Mouse (Mus musculus) hindbrain, embryonic 16.5 days (tissue): ENCODE data around the gene Arvcf. TPM values are rescaled to one million over a fixed set of nuclear protein-coding genes. Genes with fewer than 3 reads are reported as not detected.
A peak's percentile ranks its signal among the peaks of the same experiment; 100 is the strongest.

Experiments used
- ATAC-seq: fragments of 200-750 bp; cut with Nextera tagmentation; 2 replicates; pipeline ENCODE4 v1.8.0; 2017; ENCODE audit warnings: moderate TSS enrichment, moderate library complexity
- H3K27ac ChIP-seq: fragments of 300-500 bp; sonication (generic); 2 replicates; pipeline ENCODE4 v1.5.1; 2014; ENCODE audit warnings: low read depth, mild to moderate bottlenecking, control low read depth, low read length, moderate library complexity
- H3K27me3 ChIP-seq: fragments of 300-500 bp; sonication (generic); replicated peaks from 2 replicates; pipeline ENCODE4 v1.6.1; 2014; ENCODE audit warnings: low read length; ENCODE audit not compliant: control insufficient read depth, insufficient read depth
- H3K36me3 ChIP-seq: fragments of 300-500 bp; sonication (generic); 2 replicates; pipeline ENCODE4 v1.6.1; 2014; ENCODE audit warnings: mild to moderate bottlenecking, low read length, moderate library complexity, mixed read lengths; ENCODE audit not compliant: control insufficient read depth, insufficient read depth
- H3K4me1 ChIP-seq: fragments of 300-500 bp; sonication (generic); 2 replicates; pipeline ENCODE4 v1.6.1; 2014; ENCODE audit warnings: low read depth, low read length; ENCODE audit not compliant: control insufficient read depth, insufficient read depth
- H3K4me2 ChIP-seq: fragments of 300-500 bp; sonication (generic); 2 replicates; pipeline ENCODE4 v1.6.1; 2014; ENCODE audit warnings: mild to moderate bottlenecking, low read length, control low read depth, moderate library complexity
- H3K4me3 ChIP-seq: fragments of 300-500 bp; sonication (generic); 2 replicates; pipeline ENCODE4 v1.5.1; 2014; ENCODE audit warnings: mild to moderate bottlenecking, low read length, control low read depth, moderate library complexity
- H3K9ac ChIP-seq: fragments of 300-500 bp; sonication (generic); 2 replicates; pipeline ENCODE4 v1.6.1; 2014; ENCODE audit warnings: low read depth, mild to moderate bottlenecking, control low read depth, low read length, moderate library complexity
- H3K9me3 ChIP-seq: fragments of 300-500 bp; sonication (generic); 2 replicates; pipeline ENCODE4 v1.6.1; 2014; ENCODE audit warnings: mild to moderate bottlenecking, low read length, moderate library complexity; ENCODE audit not compliant: control insufficient read depth
- WGBS: fragments of 180-500 bp; shearing (Covaris S2); extraction: QIAGEN DNeasy Blood & Tissue Kit; methylation state at CpG from one replicate; pipeline ENCODE4 v1.1.7; 2014; 5-methylcytosine and 5-hydroxymethylcytosine counted together
- polyA plus RNA-seq: library from polyadenylated mRNA; unstranded; fragments of >200 nt; fragmentation: Nextera tagmentation; extraction: Ambion mirVana; gene quantifications from 2 replicates; pipeline ENCODE4 v1.2.1, GENCODE M21; 2015

Arvcf gene
- polyA plus RNA-seq, 1 experiment from 2014 or later: 68.3 TPM

DNA sequence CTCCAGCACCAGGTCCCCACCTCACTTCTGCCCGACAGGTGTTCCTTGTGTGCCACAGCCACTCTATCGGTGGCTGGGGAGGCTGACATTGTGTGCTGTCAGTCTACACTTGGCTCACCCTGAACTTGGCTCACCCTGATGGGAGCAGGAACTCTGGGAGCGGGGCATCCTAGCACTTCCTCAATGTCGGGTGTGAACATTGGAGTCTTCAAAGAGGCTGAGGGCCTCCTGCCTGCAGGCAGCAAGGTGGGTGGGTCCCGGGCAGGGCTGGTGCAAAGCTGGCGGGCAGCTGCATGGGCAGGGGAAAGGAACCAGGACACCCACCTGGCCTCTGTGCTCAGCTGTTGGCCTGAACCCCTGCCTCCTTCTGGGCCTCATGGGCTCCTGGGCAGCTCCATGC lies 88.1 kb downstream of the Arvcf start:
- H3K4me1 ChIP-seq: no peaks in the 10 kb centered on the region
- no peak overlapping the region for H3K4me3 ChIP-seq
- H3K27me3 ChIP-seq: no peaks in the 10 kb centered on the region
- no peak overlapping the region for H3K9ac ChIP-seq
- ATAC-seq: no peak
- 91% methylated on average over 6 of the region's 6 CpGs for WGBS
- H3K4me2 ChIP-seq: no peak overlapping the region
- no peaks in the 10 kb centered on the region for H3K9me3 ChIP-seq
- peaks cover 7% of the 10 kb centered on the region for H3K36me3 ChIP-seq
- H3K27ac ChIP-seq: no peak overlapping the region

DNA sequence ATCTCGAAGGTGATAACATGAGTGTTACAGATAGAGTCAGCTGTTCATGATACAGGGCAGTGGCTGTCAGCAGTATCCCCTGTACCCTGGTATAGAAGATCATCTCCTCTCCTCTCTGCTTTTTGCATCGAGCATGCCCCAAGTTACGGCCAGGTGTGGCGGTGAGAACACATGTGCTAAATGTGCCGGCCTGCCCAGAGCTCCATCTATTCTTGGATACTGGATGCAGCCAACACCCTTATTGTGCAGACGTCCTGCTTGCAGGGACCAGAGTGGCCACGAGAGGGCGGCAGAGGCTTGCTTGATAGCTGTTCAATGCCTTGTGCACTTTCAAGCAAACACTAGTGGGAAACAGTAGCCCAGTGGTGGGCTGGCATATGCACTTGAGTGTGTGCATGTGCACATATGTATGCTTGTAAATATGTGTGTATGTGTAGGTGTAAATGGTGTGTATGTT lies 95.4 kb downstream of the Arvcf start:
- H3K9ac ChIP-seq: 0 out of 2 replicates have a peak overlapping the region, but pooled peaks have one; percentile 44
- H3K4me1 ChIP-seq: no peaks in the 10 kb centered on the region
- no peaks in the 10 kb centered on the region for H3K9me3 ChIP-seq
- H3K27ac ChIP-seq: no peak overlapping the region
- peak; percentile 96 for ATAC-seq
- H3K4me2 ChIP-seq: no peak overlapping the region
- H3K27me3 ChIP-seq: no peaks in the 10 kb centered on the region
- no peak overlapping the region for H3K4me3 ChIP-seq
- WGBS: 23% methylated on average over 8 of the region's 8 CpGs
- peaks cover 11% of the 10 kb centered on the region for H3K36me3 ChIP-seq

DNA sequence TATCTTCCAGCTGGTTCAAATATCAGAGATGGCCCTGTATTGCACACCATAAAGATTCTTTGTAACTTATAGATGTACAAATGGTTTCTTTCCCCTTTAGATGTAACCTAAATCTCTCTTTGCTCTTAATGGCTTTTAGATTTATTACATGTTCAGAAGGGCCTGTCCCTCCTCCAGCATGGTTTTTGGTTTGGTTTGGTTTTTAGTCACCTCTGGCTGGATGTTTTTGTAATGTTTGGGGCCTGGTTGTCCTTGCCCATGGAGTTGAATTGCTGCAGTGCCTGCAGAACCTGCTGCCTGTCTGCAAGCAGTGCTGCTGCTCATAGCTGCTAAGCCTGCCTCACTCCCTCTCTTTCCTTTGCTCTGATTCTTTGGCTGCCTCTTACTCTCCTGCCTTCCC lies 99.3 kb downstream of the Arvcf start:
- H3K27ac ChIP-seq: no peak overlapping the region
- no peak for ATAC-seq

DNA sequence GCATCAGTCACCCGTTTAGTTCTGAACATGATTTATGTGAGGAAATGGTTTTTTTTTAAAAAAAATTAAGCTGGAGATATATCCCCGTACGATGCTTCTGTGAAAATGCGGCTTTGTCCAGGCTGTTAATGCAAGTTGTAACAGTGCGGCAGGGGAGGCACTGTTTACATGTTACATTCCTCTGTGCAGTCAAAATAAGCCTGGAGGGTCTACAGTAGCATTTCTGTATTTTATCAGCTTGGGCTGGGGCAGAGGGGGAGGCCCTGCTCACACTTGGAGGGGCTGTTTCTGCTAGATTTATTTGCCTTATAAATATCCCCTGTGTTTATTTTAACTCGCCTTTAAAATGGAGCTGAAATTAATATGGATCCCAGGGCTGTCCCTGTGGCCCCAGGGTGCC lies 100.1 kb downstream of the Arvcf start:
- ATAC-seq: no peak
- H3K27me3 ChIP-seq: no peaks in the 10 kb centered on the region
- no peaks in the 10 kb centered on the region for H3K4me1 ChIP-seq
- no peak overlapping the region for H3K4me2 ChIP-seq
- H3K36me3 ChIP-seq: 0 out of 2 replicates have a peak, but pooled peaks cover 3% of the 10 kb centered on the region
- WGBS: 80% methylated on average over 6 of the region's 6 CpGs
- no peak overlapping the region for H3K9ac ChIP-seq
- no peak overlapping the region for H3K27ac ChIP-seq
- no peaks in the 10 kb centered on the region for H3K9me3 ChIP-seq
- H3K4me3 ChIP-seq: no peak overlapping the region

More for the DNA sequence above, 99.3 kb downstream of the Arvcf start:
- Histone ChIP-seq H3K4me2 (no peak overlapping the region), H3K27me3 (no peaks in the 10 kb centered on the region), H3K4me3 (no peak overlapping the region), H3K4me1 (no peaks in the 10 kb centered on the region), H3K9ac (no peak overlapping the region), H3K9me3 (no peaks in the 10 kb centered on the region), H3K36me3 (0 out of 2 replicates have a peak, but pooled peaks cover 3% of the 10 kb centered on the region)

DNA sequence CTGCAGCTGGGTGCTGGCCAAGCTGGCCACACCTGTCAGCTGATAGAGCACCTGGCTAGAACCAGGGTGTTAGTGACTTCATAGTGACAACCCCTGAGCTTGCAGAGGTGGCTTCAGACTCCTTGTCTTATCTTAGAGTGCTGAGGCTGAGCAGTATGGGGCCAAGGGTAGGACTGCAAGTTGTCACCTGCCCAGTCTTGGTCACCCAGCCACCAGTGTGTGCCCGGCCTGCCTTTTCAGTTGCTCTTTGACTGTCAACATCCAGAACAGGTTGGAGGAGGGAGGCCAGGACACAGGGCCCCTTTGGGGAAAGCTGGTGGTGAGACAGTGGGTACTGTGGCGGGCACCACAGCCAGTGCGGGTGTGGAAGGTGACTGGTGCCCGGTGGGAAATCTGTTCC lies 101.0 kb downstream of the Arvcf start:
- Histone ChIP-seq H3K27ac (no peak overlapping the region), H3K36me3 (0 out of 2 replicates have a peak, but pooled peaks cover 3% of the 10 kb centered on the region), H3K27me3 (no peaks in the 10 kb centered on the region), H3K4me3 (no peak overlapping the region), H3K4me1 (no peaks in the 10 kb centered on the region), H3K9ac (no peak overlapping the region), H3K4me2 (no peak overlapping the region), H3K9me3 (no peaks in the 10 kb centered on the region)
- no peak for ATAC-seq
- 95% methylated on average over 4 of the region's 4 CpGs for WGBS

DNA sequence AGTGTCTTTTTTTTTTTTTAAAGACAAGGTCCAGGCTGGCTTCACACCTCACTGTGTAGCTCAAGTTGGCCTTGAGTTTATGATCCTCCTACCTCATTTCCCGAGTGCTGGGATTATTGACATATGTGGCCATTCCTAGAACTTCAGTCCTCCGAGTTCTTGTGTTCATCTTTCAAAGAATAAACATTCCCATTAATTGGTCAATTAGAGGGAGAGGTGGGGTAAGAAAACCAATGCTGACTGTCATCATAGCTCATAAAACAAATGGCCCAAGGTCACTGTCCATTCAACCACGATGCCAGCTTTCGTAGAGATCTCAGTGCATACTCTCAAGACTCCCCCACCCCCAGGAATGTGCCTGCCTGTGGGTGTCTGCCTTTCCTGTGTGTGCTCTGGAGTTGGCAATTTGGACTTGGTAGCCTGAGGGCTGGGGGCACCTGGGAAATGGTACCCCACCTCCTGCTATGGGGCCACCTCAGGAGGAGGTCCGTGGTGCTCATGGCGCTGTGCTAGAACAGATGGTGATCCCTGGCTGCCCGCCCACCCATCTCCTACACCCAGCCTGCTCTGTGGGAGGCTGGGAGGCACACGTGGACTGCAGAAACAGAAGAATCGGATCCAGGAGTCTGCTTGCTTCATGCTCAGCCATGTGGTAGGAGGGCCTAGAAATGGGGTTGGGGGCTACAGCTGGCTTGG lies 103.7 kb downstream of the Arvcf start:
- H3K27ac ChIP-seq: no peak overlapping the region
- no peaks in the 10 kb centered on the region for H3K9me3 ChIP-seq
- no peak overlapping the region for H3K4me3 ChIP-seq
- 64% methylated on average over 9 of the region's 9 CpGs for WGBS
- no peaks in the 10 kb centered on the region for H3K4me1 ChIP-seq
- no peak overlapping the region for H3K4me2 ChIP-seq
- no peaks in the 10 kb centered on the region for H3K27me3 ChIP-seq
- ATAC-seq: peak; percentile 16; the same call in 1 of the 2 replicates
- no peak overlapping the region for H3K9ac ChIP-seq
- no peaks in the 10 kb centered on the region for H3K36me3 ChIP-seq

DNA sequence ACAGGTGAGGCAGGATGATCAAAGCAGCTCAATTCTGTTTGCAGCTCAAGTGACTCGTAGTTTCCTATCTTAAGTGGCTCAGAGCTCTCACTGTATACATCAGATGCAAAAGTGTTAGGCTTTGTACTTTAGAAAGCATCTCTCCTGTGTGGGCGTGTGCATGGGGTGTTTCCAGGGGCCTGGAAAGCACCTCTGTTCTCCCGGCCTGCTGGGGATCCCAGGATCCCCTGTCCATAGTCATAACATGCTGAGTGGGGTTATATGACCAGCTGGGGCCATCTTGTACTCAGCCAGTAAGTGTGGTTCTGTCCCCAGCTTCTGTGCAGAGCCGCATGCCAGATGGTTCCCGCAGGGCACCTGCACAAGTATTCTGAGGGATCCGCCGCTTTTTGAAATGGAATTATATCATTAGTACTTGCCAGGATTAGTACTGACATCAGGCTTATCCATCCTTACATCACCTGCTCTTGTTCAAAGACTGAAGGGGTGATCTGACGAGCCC lies 104.4 kb downstream of the Arvcf start:
- no peaks in the 10 kb centered on the region for H3K9me3 ChIP-seq
- H3K36me3 ChIP-seq: no peaks in the 10 kb centered on the region
- H3K27me3 ChIP-seq: no peaks in the 10 kb centered on the region
- no peak overlapping the region for H3K4me2 ChIP-seq
- 77% methylated on average over 8 of the region's 8 CpGs for WGBS
- no peak overlapping the region for H3K27ac ChIP-seq
- H3K4me3 ChIP-seq: no peak overlapping the region
- ATAC-seq: 0 out of 2 replicates have a peak, but pooled peaks have one; percentile 27
- H3K9ac ChIP-seq: no peak overlapping the region
- no peaks in the 10 kb centered on the region for H3K4me1 ChIP-seq

DNA sequence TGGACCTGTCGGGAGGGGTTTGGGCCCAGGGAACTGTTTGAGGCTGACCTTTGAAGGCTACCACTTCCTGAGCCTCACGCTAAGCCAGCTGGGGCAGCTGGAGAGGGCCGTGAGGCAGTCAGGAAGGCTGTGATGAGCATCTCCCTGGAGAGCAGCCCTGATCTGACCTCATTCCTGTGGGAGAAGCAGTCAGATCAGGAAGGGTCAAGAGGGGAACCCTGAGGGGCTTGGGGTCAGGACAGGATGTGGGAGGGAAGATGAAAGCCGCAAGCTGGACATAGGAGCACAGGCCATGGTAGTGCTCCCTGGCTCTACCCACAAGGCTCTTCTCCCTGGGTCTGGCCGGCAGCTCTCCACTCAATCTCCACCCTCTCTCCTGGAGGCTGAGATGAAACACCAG lies 105.9 kb downstream of the Arvcf start:
- H3K4me1 ChIP-seq: no peaks in the 10 kb centered on the region
- no peak for ATAC-seq
- H3K4me2 ChIP-seq: no peak overlapping the region
- H3K27me3 ChIP-seq: no peaks in the 10 kb centered on the region
- H3K9me3 ChIP-seq: no peaks in the 10 kb centered on the region
- no peak overlapping the region for H3K9ac ChIP-seq
- no peak overlapping the region for H3K4me3 ChIP-seq
- no peak overlapping the region for H3K27ac ChIP-seq
- 61% methylated on average over 5 of the region's 5 CpGs for WGBS
- no peaks in the 10 kb centered on the region for H3K36me3 ChIP-seq

DNA sequence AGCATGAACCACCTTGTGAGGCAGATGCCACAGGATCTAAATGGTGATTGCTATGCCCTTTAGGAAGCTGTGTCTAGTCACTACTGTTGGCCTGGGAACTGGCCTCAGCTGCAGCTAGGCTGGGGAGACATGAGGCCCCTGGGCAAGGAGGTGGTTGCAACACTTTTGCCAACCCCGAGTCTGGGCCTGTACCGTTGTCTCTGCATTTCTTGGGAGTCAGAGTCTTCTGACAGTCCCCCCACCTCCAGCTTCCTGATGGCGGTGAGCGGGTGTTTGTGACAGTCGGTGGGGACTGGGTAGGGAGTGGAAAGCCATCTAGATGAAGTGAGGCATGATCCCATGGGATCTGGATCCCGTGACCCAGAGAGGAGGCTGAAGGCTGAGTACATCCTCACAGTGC lies 107.4 kb downstream of the Arvcf start:
- H3K27me3 ChIP-seq: no peaks in the 10 kb centered on the region
- H3K27ac ChIP-seq: no peak overlapping the region
- peaks cover 14% of the 10 kb centered on the region for H3K4me1 ChIP-seq
- H3K9me3 ChIP-seq: no peaks in the 10 kb centered on the region
- H3K4me3 ChIP-seq: no peak overlapping the region
- ATAC-seq: no peak
- no peak overlapping the region for H3K4me2 ChIP-seq
- no peaks in the 10 kb centered on the region for H3K36me3 ChIP-seq
- WGBS: 88% methylated on average over 6 of the region's 6 CpGs
- H3K9ac ChIP-seq: no peak overlapping the region
